Mouse (Mus musculus) duodenum, adult 2 months (tissue): Measurements from ENCODE around the gene Rab5a. TPM values are rescaled to one million over a fixed set of nuclear protein-coding genes. Genes with fewer than 3 reads are reported as not detected.

Source experiments
- polyA plus RNA-seq: library from polyadenylated mRNA; depleted of rRNA; stranded (reverse); fragments of >200 nt; gene quantifications from 2 replicates; pipeline ENCODE4 v1.2.3, GENCODE M21; 2012; ENCODE audit warnings: low replicate concordance; rRNA removed

Gene Rab5a
- 1.2 and 1.4 TPM in 2 replicates for polyA plus RNA-seq

DNA sequence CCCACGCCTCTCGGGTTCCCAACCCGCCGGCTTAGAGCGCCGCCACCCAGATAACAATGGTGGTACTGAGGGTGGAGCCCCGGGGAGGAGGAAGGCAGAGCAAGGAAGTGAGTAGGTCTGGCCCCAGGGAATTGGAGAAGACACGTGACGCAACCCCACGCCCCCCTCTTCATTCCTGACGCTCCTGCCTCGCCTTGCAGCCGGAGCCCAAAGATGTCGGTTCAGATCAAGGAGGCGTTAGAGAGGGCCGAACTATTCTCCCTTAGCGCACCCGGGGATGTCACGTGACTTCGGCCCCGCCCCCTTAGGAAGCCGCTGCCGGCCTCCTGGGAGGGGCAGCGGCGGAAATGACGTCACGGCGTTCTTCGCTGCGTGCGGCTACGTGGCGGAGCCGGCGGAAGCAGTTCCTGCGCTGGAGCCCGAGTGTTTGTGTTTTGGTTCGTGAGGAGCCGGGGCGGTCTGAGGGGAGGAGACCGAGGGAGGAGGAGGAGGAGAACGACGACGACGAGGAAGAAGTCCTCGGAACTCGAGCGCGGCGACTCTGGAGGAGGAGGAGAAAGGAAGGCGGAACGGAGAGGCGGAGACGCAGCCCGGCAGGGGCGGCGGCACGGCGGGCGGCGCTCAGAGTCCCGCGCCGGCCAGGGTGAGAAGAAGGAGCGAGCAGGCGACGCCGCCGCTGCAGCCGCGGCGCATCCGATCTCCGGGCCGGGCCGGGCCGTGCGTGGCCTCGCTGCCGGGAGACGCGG is at the start of gene Rab5a:
Gene Rab5a (plus strand): TSS at position 377 of the 746 bp plus-strand sequence.

DNA sequence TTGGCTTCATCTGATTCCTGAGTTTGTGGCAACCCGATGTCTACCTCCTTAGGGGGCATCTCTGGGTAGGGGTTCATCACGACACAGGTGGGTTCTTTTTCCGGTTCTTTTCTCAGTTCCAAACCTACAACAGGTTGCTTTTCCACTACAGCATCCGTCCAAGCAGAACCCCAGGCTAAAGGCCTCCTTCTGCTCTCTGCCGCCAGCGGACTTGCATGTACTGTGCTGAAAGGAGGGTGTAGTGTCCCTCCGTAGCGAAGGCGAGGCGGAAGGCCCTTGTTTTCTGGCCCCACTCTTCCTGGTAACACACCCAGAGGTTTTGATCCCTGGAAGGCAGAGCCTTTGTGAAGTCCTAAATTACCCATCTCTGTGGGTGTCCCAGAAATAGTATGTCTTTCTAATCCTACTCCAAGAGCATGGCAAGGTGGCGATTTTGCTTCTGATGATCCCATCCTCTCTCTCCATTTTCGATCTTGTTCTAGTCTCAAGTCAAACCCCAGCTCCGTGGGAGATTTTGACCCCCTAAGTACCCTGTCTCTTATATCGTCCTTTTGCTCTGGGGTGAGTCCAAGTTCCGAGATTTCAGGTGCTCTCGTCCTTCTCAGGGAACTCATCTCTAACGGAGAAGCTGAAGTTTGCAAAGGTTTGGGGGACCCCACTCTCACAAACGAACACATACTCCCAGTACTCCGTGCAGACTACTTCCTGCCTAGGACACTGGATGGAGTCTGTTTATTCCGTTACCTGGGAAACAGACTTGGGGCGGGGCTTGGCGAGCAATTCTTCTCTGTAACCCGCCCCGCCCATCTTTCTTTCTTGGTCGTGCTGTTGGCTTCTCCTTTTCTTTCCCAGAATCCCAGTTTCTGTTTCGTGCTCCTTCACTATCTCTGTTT is 16.2 kb upstream of the Rab5a start, which contains the start of gene Efhb:
Gene Efhb (minus strand): TSS at position 719 of the 893 bp plus-strand sequence.

GRCm38 (mm10) chr17:53539351-53539750 is 60.3 kb downstream of the Rab5a start, which contains the start of gene Pp2d1:
Gene Pp2d1, minus strand, starts transcription at chr17:53539451.

Other genes starting within 250 kb of the Rab5a start
- 0.02 and 0.04 TPM in 2 replicates for gene Efhb, start 15.9 kb upstream of the Rab5a start, polyA plus RNA-seq
- not detected in 2 replicates for gene Pp2d1, start 60.2 kb downstream of the Rab5a start, polyA plus RNA-seq
- gene Kat2b, start 87.6 kb downstream of the Rab5a start, polyA plus RNA-seq: 5.6 and 6.2 TPM in 2 replicates
- gene Sgo1, start 210.1 kb downstream of the Rab5a start, polyA plus RNA-seq: 0.18 and 0.20 TPM in 2 replicates